Mouse (Mus musculus): ENCODE measurements around the gene Olfr1106.

The Olfr1106 gene

DNA sequence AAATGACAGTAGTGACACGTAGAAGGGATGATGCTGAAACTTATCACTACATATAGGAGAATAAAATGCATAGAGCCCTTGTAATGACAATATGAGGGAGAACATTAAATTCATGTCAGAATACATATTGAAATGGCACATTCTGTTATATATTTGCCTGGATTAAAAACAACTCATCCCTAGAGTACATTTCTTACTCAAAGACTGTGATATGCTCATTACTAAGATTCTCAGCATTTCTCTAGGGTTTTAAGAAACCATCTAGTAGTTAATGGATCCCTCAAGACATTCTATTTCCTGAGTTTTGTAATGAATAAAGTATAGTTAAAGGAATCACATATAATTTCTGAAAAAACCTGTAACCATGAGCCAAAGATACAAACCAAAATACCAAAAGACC is at the start of gene Olfr1106:
Gene Olfr1106 (minus strand): TSS at position 101 of the 400 bp plus-strand sequence.
- no peak for DNase-seq (ENCODE audit: low read depth, low spot score)

DNA sequence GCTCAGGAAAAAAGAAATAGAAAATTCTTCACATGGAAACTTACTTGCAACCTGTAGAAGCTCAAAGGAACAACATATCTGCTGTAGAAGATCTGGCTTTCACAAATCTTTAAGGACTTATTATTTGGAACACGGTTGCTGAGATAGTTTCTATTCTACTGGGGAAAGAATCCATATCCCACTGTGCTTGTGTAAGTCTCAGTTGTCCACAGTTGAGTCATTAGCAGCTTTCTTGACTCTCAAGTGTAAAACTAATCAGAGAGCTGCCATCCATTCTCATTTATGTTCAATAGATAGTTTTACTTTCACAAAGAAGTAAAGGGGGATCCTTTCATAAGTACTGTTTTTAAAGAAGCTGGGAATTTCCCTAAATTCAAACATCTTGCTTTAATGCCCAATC is 43.8 kb upstream of the Olfr1106 start, which contains the start of gene Olfr1109:
Gene Olfr1109 (minus strand): TSS at position 101 of the 400 bp plus-strand sequence.
- no peak for DNase-seq (ENCODE audit: low read depth, low spot score)

DNA sequence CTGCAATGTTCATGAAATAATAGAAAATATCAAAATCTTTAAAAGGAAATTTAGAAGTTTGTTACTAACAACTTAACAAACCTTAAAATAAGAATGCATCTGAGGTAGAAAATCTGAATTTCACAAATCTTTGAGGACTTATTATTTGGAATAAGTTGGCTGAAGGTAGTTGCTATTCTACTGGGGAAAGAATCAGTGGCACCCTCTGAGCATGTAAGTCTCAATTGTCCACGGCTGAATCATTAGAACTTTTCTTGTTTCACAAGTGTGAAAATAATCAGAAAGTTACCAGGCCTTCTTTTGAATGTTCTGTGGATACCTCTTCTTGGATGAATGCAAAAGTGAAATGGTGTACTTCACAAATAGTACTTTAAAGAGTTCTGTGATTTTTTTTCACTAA is 23.6 kb upstream of the Olfr1106 start, which contains the start of gene Olfr1107:
Gene Olfr1107 (minus strand): TSS at position 101 of the 400 bp plus-strand sequence.
- no peak for DNase-seq (ENCODE audit: low read depth, low spot score)

DNA sequence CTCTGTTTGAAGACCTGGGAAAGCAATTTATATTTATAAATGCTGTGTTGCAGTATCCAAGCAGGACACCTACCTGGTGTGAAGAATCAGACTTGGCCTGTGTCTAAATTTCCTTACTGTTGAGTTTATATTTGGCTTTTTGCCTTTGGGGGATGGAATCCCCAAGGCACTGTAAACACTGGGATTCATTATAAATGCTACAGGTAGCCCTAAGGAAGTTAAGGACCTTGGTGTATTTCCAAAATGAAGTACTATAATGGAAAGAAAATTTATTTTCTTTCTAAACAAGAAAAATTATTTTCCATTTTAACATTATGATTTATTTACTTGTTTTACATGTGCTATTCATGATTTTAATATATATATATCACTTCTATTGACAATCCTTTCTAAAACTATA is 15.6 kb downstream of the Olfr1106 start, which contains the start of gene Olfr1105:
Gene Olfr1105 (minus strand): TSS at position 101 of the 400 bp plus-strand sequence.
- no peak for DNase-seq (ENCODE audit: low read depth, low spot score)

DNA sequence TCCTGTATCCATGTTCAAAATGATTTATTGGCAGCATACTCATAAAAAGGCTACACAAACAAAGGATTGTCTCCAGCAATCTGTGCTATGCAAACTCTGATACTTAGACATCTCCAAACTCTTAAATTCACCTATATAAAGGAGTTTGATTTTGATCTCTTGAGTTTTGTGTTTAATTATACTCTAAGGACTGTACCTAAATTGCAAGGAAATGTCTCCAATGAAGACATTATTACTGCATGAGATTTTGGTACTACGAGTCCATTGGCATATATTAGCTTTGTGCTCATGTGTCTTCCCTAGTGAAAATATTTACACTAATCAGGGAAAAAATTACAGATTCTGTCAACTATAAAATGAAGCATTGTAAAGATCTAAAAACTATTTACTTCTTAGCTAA is 25.1 kb downstream of the Olfr1106 start, which contains the start of gene Olfr1104:
Gene Olfr1104 (minus strand): TSS at position 101 of the 400 bp plus-strand sequence.
- DNase-seq (ENCODE audit: low read depth, low spot score) = no peak

DNA sequence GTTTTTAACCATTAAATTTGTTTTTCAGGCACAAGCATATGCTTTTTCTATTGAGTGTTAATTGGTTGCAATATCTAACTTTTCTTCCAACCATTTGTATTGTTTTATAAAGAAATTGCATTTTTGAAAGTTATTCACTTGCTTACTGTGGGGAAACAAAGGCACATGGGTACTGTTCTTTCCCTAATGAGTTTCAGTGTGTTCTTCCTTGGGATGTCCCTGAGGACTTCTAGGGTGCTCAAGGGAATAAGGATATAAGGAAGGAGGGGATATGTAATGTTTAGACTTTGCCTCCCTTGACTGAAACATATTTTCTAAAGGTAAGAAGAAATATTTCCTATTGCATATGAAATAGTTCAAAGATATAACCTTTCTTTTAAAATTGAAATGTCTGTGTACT is 54.0 kb downstream of the Olfr1106 start, which contains the start of gene Olfr1102:
Gene Olfr1102 (plus strand): TSS at position 301 of the 400 bp plus-strand sequence.
- no peak for DNase-seq (ENCODE audit: low read depth, low spot score)

All from A20 (cell line).